Mouse (Mus musculus): Measurements from ENCODE around the gene Agtr1b.

GRCm38 (mm10) chr3:20334681-20335080 lies 32.3 kb downstream of the Agtr1b start:
- TF ChIP-seq POLR2A (IDR thresholded peaks at IDR 0.05; ENCODE audit: insufficient read depth, low read depth, low read length), result no peak
- peak; percentile 32 for TF ChIP-seq CTCF (IDR thresholded peaks at IDR 0.05)
